8 mouse cellular contexts compared by ENCODE assay signal in the genomic region with DNA sequence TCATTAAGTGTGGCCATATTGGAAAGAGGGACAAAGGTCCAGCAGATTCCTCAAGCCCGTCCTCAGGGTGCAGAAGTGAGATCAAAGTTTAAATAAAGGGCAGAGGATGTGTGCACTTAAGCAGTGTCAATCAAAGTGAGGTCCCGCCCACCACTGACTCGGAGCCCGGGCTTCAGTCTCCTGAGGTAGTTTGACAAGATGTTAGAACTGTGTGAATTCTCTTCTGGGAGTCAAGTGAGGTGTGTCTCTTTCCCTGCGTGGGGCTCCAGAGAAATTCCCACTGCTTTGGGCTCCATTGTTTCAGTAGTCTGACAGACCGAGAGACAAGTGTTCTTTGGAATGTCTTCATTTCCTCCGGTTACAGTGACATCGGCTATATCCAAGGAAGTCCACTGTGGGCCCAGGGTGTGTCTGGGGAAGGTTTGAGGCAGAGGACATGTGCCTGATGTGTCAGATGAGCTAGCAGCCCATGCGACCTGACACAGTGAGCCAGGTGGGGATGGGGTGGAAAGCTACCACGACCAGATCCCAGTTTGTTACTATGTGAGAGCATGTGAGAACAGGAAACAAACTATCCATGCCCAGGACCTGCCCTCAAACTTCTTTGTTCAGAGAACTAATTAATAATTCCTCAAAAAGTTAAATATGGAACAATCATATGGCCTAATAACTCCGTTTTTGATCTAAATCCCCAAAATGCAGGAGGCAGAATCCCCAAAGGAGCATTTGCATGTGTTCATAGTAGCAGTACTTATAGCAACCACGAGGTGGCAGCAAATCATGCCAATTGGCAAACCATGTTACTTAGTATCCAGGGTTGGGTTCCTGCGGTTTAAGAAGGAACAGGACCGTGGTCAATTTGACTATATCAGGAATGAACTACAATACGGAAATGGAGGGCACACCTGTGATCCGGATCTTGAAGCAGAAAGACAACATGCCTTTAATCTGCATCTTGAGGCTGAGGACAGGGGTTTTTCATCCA. TPM values are rescaled to one million over a fixed set of nuclear protein-coding genes. Genes with fewer than 3 reads are reported as not detected.
DNase-seq lines count a peak whose midpoint lies in the region; ATAC-seq lines count a peak whose summit lies in the region.

No protein-coding gene starts in this region.

- no peak overlapping the region for H3K27ac ChIP-seq in intestine, embryonic 14.5 days (ENCODE audit: low read depth)

- peak overlapping the region; percentile 22; the same call in 1 of the 2 replicates for H3K4me2 ChIP-seq in intestine, embryonic 14.5 days (ENCODE audit: low read length)

- ATAC-seq in intestine, embryonic 14.5 days (replicated peaks; ENCODE audit: low FRiP score, low TSS enrichment, low read depth): peak; percentile 56; the same call in 1 of the 2 replicates
- ATAC-seq in megakaryocyte-erythroid progenitor cell, adult 5-6 weeks (replicated peaks; ENCODE audit: low FRiP score, low TSS enrichment, poor library complexity, severe bottlenecking): peak; percentile 69

- no peaks in the 10 kb centered on the region for H3K27me3 ChIP-seq in intestine, embryonic 14.5 days (replicated peaks; ENCODE audit: control insufficient read depth, insufficient read depth, low read length)

- WGBS in intestine, embryonic 14.5 days: 39% methylated on average over 16 of the region's 16 CpGs

- no peaks in the 10 kb centered on the region; the same call in 1 of the 2 replicates for H3K4me1 ChIP-seq in intestine, embryonic 14.5 days (replicated peaks; ENCODE audit: control insufficient read depth, insufficient read depth, low read length)

- H3K9ac ChIP-seq in intestine, embryonic 14.5 days (ENCODE audit: low read length): no peak overlapping the region

- H3K36me3 ChIP-seq in intestine, embryonic 14.5 days (ENCODE audit: control insufficient read depth, insufficient read depth, low read length): no peaks in the 10 kb centered on the region

- H3K9me3 ChIP-seq in intestine, embryonic 14.5 days (ENCODE audit: control insufficient read depth, low read length): no peaks in the 10 kb centered on the region

- intact Hi-C loops in left cerebral cortex, postnatal 14 days (cut with DNase I): loop anchor here (2.0 to 10.0 kb wide), 4 partner anchors 335 to 1205 kb away; partner anchors contain the start of gene Gas1

- DNase-seq in adipocyte (ENCODE audit: low spot score): peak; percentile 91
- peak; percentile 72 to 86 for DNase-seq in cerebellum, postnatal 4 days (ENCODE audit: low spot score in 2 of 2)
- peak; percentile 57 to 72 for DNase-seq in gastrocnemius, adult 8-10 months (ENCODE audit: low spot score in 2 of 2)
- peak; percentile 91 for DNase-seq in intestine, embryonic 14.5 days (ENCODE audit: low spot score)
- peak; percentile 87 to 93 for DNase-seq in left cerebral cortex, postnatal 14 days (ENCODE audit: low spot score in 2 of 2)
- DNase-seq in right cerebral cortex, postnatal 25 days: peak; percentile 65
- DNase-seq in urinary bladder, postnatal 36 days (ENCODE audit: low spot score in 2 of 2): peak; percentile 73 to 80

- no peak overlapping the region for H3K4me3 ChIP-seq in intestine, embryonic 14.5 days (ENCODE audit: low read depth, low read length)

RNA-seq across cellular contexts. Expression of gene Tut7, which starts 19.6 kb away (rescaled TPM):
- total RNA-seq in gastrocnemius, adult 8-10 months (2022): 10 to 100 TPM; 28.7 to 42.3 (median 34.5) TPM
- polyA plus RNA-seq in intestine, embryonic 14.5 days (2014; fragmentation: Nextera tagmentation; extraction: Ambion mirVana): 40.8 and 43.6 TPM in 2 replicates
- 10 to 100 TPM; 60.9 to 66.6 TPM for total RNA-seq in left cerebral cortex, postnatal 14 days (2021)
- total RNA-seq in megakaryocyte-erythroid progenitor cell, adult 5-6 weeks (2014; fragmentation: Nextera tagmentation): 169 and 191 TPM in 2 replicates
- total RNA-seq in megakaryocyte-erythroid progenitor cell, adult 5-6 weeks (2017): 249 and 329 TPM in 2 replicates
